Mouse (Mus musculus) C2C12 (cell line): Measurements from ENCODE around the gene Stard13.

Experiments
- CEBPB ChIP-seq: IDR thresholded peaks from one replicate; pipeline ENCODE4 v1.6.1; 2011; ENCODE audit warnings: low read depth, mild to moderate bottlenecking, control low read depth, moderate library complexity
- CTCF ChIP-seq: IDR thresholded peaks from one replicate; pipeline ENCODE4 v1.5.1; 2011; ENCODE audit not compliant: control insufficient read depth, insufficient read depth, insufficient read length
- USF1 ChIP-seq: IDR thresholded peaks from one replicate; pipeline ENCODE4 v1.6.1; 2011; ENCODE audit warnings: low read depth, mild to moderate bottlenecking, control low read depth, moderate library complexity

GRCm38 (mm10) chr5:151275986-151276385, 42.4 kb upstream of the Stard13 start:
- no peak for TF ChIP-seq CTCF
- no peak for TF ChIP-seq CEBPB
- no peak for TF ChIP-seq USF1
